Mouse (Mus musculus) pancreas, adult 10 weeks (tissue): Measurements from ENCODE around the gene Cbr4. TPM values are rescaled to one million over a fixed set of nuclear protein-coding genes. Genes with fewer than 3 reads are reported as not detected.

Experiments used
- polyA plus RNA-seq: library from polyadenylated mRNA; stranded (reverse); fragments of 350-450 nt; fragmentation: Illumina TruSeq; extraction: RNeasy Lipid Tissue Mini Kit (QIAGEN cat#74804); gene quantifications from one replicate; pipeline ENCODE4 v1.2.3, GENCODE M21; 2015; ENCODE audit warnings: low read depth, low replicate concordance; ENCODE audit not compliant: insufficient read depth

Gene Cbr4
- 5.4 TPM for polyA plus RNA-seq

GRCm38 (mm10) chr8:61487597-61488156, at the start of gene Cbr4:
Cbr4 (plus strand) TSS chr8:61487734.

